Mouse (Mus musculus) lung, postnatal 0 days (tissue): ENCODE measurements around the gene Hspa1b. TPM values are rescaled to one million over a fixed set of nuclear protein-coding genes. Genes with fewer than 3 reads are reported as not detected.
"Not testable (repeated sequence)": the region's sequence is repeated elsewhere in the genome, so short reads cannot be mapped to it uniquely, and the experiment has no call there.

Source experiments
- ATAC-seq: fragments of 200-750 bp; cut with Nextera tagmentation; 2 replicates; pipeline ENCODE4 v1.8.0; 2017; ENCODE audit warnings: moderate library complexity
- DNase-seq: peaks from one replicate; pipeline ENCODE4 v3.0.0-alpha.2; 2016; ENCODE audit warnings: low spot score
- H3K27ac ChIP-seq: fragments of 300-500 bp; sonication (generic); 2 replicates; pipeline ENCODE4 v1.5.1; 2014; ENCODE audit warnings: antibody characterized with exemption, mild to moderate bottlenecking, low read length, mixed read lengths
- H3K27me3 ChIP-seq: fragments of 300-500 bp; sonication (generic); replicated peaks from 2 replicates; pipeline ENCODE4 v1.6.1; 2014; ENCODE audit warnings: low read length, mixed read lengths; ENCODE audit not compliant: insufficient read depth
- H3K36me3 ChIP-seq: fragments of 300-500 bp; sonication (generic); 2 replicates; pipeline ENCODE4 v1.6.1; 2014; ENCODE audit warnings: low read length, mixed read lengths; ENCODE audit not compliant: insufficient read depth
- H3K4me1 ChIP-seq: fragments of 300-500 bp; sonication (generic); 2 replicates; pipeline ENCODE4 v1.6.1; 2014; ENCODE audit warnings: antibody characterized with exemption, low read depth, low read length, mixed read lengths; ENCODE audit not compliant: insufficient read depth
- H3K4me2 ChIP-seq: fragments of 300-500 bp; sonication (generic); replicated peaks from 2 replicates; pipeline ENCODE4 v1.6.1; 2014; ENCODE audit warnings: low read depth, mild to moderate bottlenecking, low read length, moderate library complexity, mixed read lengths
- H3K4me3 ChIP-seq: fragments of 300-500 bp; sonication (generic); 2 replicates; pipeline ENCODE4 v1.5.1; 2014; ENCODE audit warnings: low read depth, low read length
- H3K9ac ChIP-seq: fragments of 300-500 bp; sonication (generic); replicated peaks from 2 replicates; pipeline ENCODE4 v1.6.1; 2014; ENCODE audit warnings: low read depth, mild to moderate bottlenecking
- H3K9me3 ChIP-seq: fragments of 300-500 bp; sonication (generic); 2 replicates; pipeline ENCODE4 v1.6.1; 2016; ENCODE audit warnings: low read length, mixed read lengths
- CTCF ChIP-seq: IDR thresholded peaks from 2 replicates; pipeline ENCODE4 v1.5.1; 2016; ENCODE audit warnings: antibody characterized with exemption, mild to moderate bottlenecking
- EP300 ChIP-seq: IDR thresholded peaks from 2 replicates; pipeline ENCODE4 v1.6.1; 2016; ENCODE audit warnings: antibody characterized with exemption, mild to moderate bottlenecking, control low read depth
- WGBS: fragments of 180-500 bp; shearing (Covaris S2); extraction: QIAGEN DNeasy Blood & Tissue Kit; methylation state at CpG from one replicate; pipeline ENCODE4 v1.1.7; 2014; 5-methylcytosine and 5-hydroxymethylcytosine counted together
- polyA plus RNA-seq: library from polyadenylated mRNA; unstranded; fragments of >200 nt; fragmentation: Nextera tagmentation; extraction: Ambion mirVana; gene quantifications from 2 replicates; pipeline ENCODE4 v1.2.1, GENCODE M21; 2015

Hspa1b gene
- polyA plus RNA-seq, 1 experiment from 2014 or later, result 0.50 TPM

- Histone ChIP-seq H3K4me2 (peak overlapping the region; percentile 96), H3K4me3 (peak overlapping the region; percentile 69), H3K27ac (peak overlapping the region; percentile 54), H3K27me3 (no peaks in the 10 kb centered on the region), H3K4me1 (peaks cover 6% of the 10 kb centered on the region; the same call in 1 of the 2 replicates), H3K9ac (peak overlapping the region; percentile 61), H3K9me3 (no peaks in the 10 kb centered on the region), H3K36me3 (no peaks in the 10 kb centered on the region)
- no peak for DNase-seq
- no peak for TF ChIP-seq CTCF
- TF ChIP-seq EP300, result no peak
- no peak for ATAC-seq
- WGBS, result 0% methylated on average over 29 of the region's 29 CpGs
Observed at GRCm38 (mm10) chr17:34951636-34952377, 7.2 kb downstream of the Hspa1b start.

GRCm38 (mm10) chr17:34950514-34951455 lies 8.3 kb downstream of the Hspa1b start:
- DNase-seq, result no peak
- Histone ChIP-seq H3K4me1 (peaks cover 6% of the 10 kb centered on the region; the same call in 1 of the 2 replicates), H3K27me3 (no peaks in the 10 kb centered on the region), H3K36me3 (no peaks in the 10 kb centered on the region), H3K4me3 (0 out of 2 replicates have a peak overlapping the region, but pooled peaks have one; percentile 69), H3K9me3 (no peaks in the 10 kb centered on the region), H3K9ac (peak overlapping the region; percentile 61; the same call in 1 of the 2 replicates), H3K4me2 (peak overlapping the region; percentile 96), H3K27ac (no peak overlapping the region)
- no peak for TF ChIP-seq EP300
- no peak; the same call in 1 of the 2 replicates for TF ChIP-seq CTCF
- WGBS, result 29% methylated on average over 10 of the region's 10 CpGs
- ATAC-seq, result no peak

GRCm38 (mm10) chr17:34949553-34949969 lies 9.5 kb downstream of the Hspa1b start:
- Histone ChIP-seq H3K27ac (no peak overlapping the region), H3K27me3 (no peaks in the 10 kb centered on the region), H3K4me3 (no peak overlapping the region), H3K4me1 (peaks cover 6% of the 10 kb centered on the region; the same call in 1 of the 2 replicates), H3K36me3 (no peaks in the 10 kb centered on the region), H3K9ac (no peak overlapping the region), H3K4me2 (no peak overlapping the region), H3K9me3 (no peaks in the 10 kb centered on the region)
- TF ChIP-seq CTCF (no peak), EP300 (no peak)
- ATAC-seq, result no peak
- 38% methylated on average over 4 of the region's 4 CpGs for whole genome bisulfite sequencing
- no peak for DNase-seq

- ATAC-seq, H3K4me3 ChIP-seq, DNase-seq, H3K27ac ChIP-seq, H3K36me3 ChIP-seq, H3K27me3 ChIP-seq, H3K4me2 ChIP-seq, H3K9me3 ChIP-seq, H3K9ac ChIP-seq, H3K4me1 ChIP-seq: not testable (repeated sequence)
- 61% methylated on average over 8 of the region's 9 CpGs for WGBS
Observed at GRCm38 (mm10) chr17:34948721-34949552, 10.1 kb downstream of the Hspa1b start.

GRCm38 (mm10) chr17:34947606-34948005 lies 11.4 kb downstream of the Hspa1b start:
- no peaks in the 10 kb centered on the region for H3K27me3 ChIP-seq
- no peak overlapping the region for H3K4me3 ChIP-seq
- no peaks in the 10 kb centered on the region for H3K36me3 ChIP-seq
- no peak overlapping the region for H3K4me2 ChIP-seq
- ATAC-seq (peak; percentile 20; the same call in 1 of the 2 replicates), DNase-seq (peak; percentile 64)
- H3K9ac ChIP-seq, result no peak overlapping the region
- peaks cover 6% of the 10 kb centered on the region; the same call in 1 of the 2 replicates for H3K4me1 ChIP-seq
- H3K9me3 ChIP-seq, result no peaks in the 10 kb centered on the region
- TF ChIP-seq CTCF, result peak; percentile 69
- no peak for TF ChIP-seq EP300
- no peak overlapping the region for H3K27ac ChIP-seq
- WGBS, result 17% methylated on average over 8 of the region's 8 CpGs
